10 mouse cellular contexts compared by ENCODE assay signal in the genomic region with DNA sequence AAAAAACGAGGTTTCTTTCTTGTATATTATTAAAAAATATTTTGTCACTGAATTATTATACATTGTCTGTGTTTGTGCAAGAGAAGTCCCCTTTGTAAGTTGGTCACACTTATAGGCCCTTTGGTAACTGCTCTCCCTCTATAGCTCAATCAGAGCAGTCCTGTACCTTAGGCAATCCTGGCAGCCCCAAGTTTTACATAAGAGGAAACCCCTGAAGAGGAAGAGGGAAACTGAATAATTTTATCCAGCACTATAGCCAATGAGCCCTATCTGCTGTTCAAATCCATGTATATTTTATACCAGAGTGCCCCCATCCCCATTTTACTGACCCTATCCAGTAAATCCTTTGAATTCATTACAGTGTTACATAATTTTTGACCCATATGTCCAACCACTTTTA. TPM values are rescaled to one million over a fixed set of nuclear protein-coding genes. Genes with fewer than 3 reads are reported as not detected.
DNase-seq lines count a peak whose midpoint lies in the region; ATAC-seq lines count a peak whose summit lies in the region.
"Had no signal": no experiment of that assay in that cellular context is flagged by ENCODE, and none has a peak within 500 bp of the region (broad histone marks: within the 10 kb centered on the region; RNA-seq: fewer than 3 reads in every experiment).

No protein-coding gene starts in this region.

- H3K27ac ChIP-seq in heart, embryonic 15.5 days = peak overlapping the region; percentile 70
- no peak overlapping the region for H3K27ac ChIP-seq in forebrain, embryonic 11.5 days (ENCODE audit: low read depth, low read length)
- H3K27ac ChIP-seq in liver, embryonic 13.5 days = no peak overlapping the region

- peak overlapping the region; percentile 51; the same call in 1 of the 2 replicates for H3K9ac ChIP-seq in heart, embryonic 15.5 days
- peak overlapping the region; percentile 12; the same call in 1 of the 2 replicates for H3K9ac ChIP-seq in forebrain, embryonic 11.5 days (ENCODE audit: low read length)
- H3K9ac ChIP-seq in liver, embryonic 13.5 days = no peak overlapping the region

- no peaks in the 10 kb centered on the region for H3K9me3 ChIP-seq in heart, embryonic 15.5 days (replicated peaks)
- no peaks in the 10 kb centered on the region for H3K9me3 ChIP-seq in forebrain, embryonic 11.5 days (ENCODE audit: control insufficient read depth, low read length)
- no peaks in the 10 kb centered on the region for H3K9me3 ChIP-seq in liver, embryonic 13.5 days (replicated peaks)

- no peaks in the 10 kb centered on the region for H3K27me3 ChIP-seq in heart, embryonic 15.5 days
- no peaks in the 10 kb centered on the region for H3K27me3 ChIP-seq in forebrain, embryonic 11.5 days (ENCODE audit: control insufficient read depth, insufficient read depth, low read length)
- H3K27me3 ChIP-seq in liver, embryonic 13.5 days = no peaks in the 10 kb centered on the region
- H3K27me3 ChIP-seq: CH12.LX had no signal

- ATAC-seq in heart, embryonic 15.5 days (replicated peaks; ENCODE audit: insufficient number of reproducible peaks, insufficient read depth, low FRiP score, low read depth) = no peak
- ATAC-seq in forebrain, embryonic 11.5 days (replicated peaks; ENCODE audit: low FRiP score) = no peak
- ATAC-seq in liver, embryonic 13.5 days (ENCODE audit: low read depth) = no peak
- no peak for ATAC-seq in CD4-positive, CD25-positive, alpha-beta regulatory T cell, adult 4 months
- no peak for ATAC-seq in megakaryocyte-erythroid progenitor cell, adult 5-6 weeks (replicated peaks; ENCODE audit: low FRiP score, low TSS enrichment, poor library complexity, severe bottlenecking)

- peaks cover 29% of the 10 kb centered on the region for H3K4me1 ChIP-seq in heart, embryonic 15.5 days (replicated peaks)
- H3K4me1 ChIP-seq in forebrain, embryonic 11.5 days (replicated peaks; ENCODE audit: control insufficient read depth, insufficient read depth, low read length) = peaks cover 3% of the 10 kb centered on the region; the same call in 1 of the 2 replicates
- peaks cover 17% of the 10 kb centered on the region for H3K4me1 ChIP-seq in liver, embryonic 13.5 days (replicated peaks)

- H3K36me3 ChIP-seq in heart, embryonic 15.5 days = no peaks in the 10 kb centered on the region
- no peaks in the 10 kb centered on the region for H3K36me3 ChIP-seq in forebrain, embryonic 11.5 days (ENCODE audit: control insufficient read depth, insufficient read depth, low read length)
- H3K36me3 ChIP-seq in liver, embryonic 13.5 days = no peaks in the 10 kb centered on the region

- no peak for DNase-seq in heart, postnatal 4 days
- DNase-seq in 416B (ENCODE audit: low read depth) = peak; percentile 67
- DNase-seq in forebrain, embryonic 11.5 days (ENCODE audit: low spot score) = no peak
- no peak for DNase-seq in liver, embryonic 13.5 days
- no peak for DNase-seq in urinary bladder, adult 2 months (ENCODE audit: low spot score)
- DNase-seq: right cerebral cortex, postnatal 14 days had no signal

- H3K4me3 ChIP-seq in heart, embryonic 15.5 days = peak overlapping the region; percentile 25
- H3K4me3 ChIP-seq in forebrain, embryonic 11.5 days (ENCODE audit: low read depth, low read length) = 0 out of 2 replicates have a peak overlapping the region, but pooled peaks have one; percentile 0
- peak overlapping the region; percentile 21; the same call in 1 of the 2 replicates for H3K4me3 ChIP-seq in liver, embryonic 13.5 days (replicated peaks)

- peak overlapping the region; percentile 53 for H3K4me2 ChIP-seq in heart, embryonic 15.5 days
- peak overlapping the region; percentile 34 for H3K4me2 ChIP-seq in forebrain, embryonic 11.5 days (ENCODE audit: low read depth, low read length, severe bottlenecking)
- H3K4me2 ChIP-seq in liver, embryonic 13.5 days = peak overlapping the region; percentile 26

- 28% methylated on average over 1 of the region's 1 CpGs for WGBS in heart, embryonic 15.5 days
- 4% methylated on average over 1 of the region's 1 CpGs for WGBS in forebrain, embryonic 11.5 days
- WGBS in liver, embryonic 13.5 days (ENCODE audit: insufficient replicate concordance) = 25% methylated on average over 1 of the region's 1 CpGs

RNA-seq across cellular contexts. Expression of gene Qk, which starts 1.4 kb away (rescaled TPM):
- polyA plus RNA-seq in heart, embryonic 15.5 days (2015; fragmentation: Nextera tagmentation; extraction: Ambion mirVana) = 34.3 and 43.3 TPM in 2 replicates
- 100 to 1,000 TPM; 588 to 671 TPM for total RNA-seq in heart, postnatal 4 days (2021)
- polyA plus RNA-seq in forebrain, embryonic 11.5 days (2014; fragmentation: Nextera tagmentation; extraction: Ambion mirVana) = 64.6 and 66.1 TPM in 2 replicates
- polyA plus RNA-seq in liver, embryonic 13.5 days (2015; fragmentation: Nextera tagmentation; extraction: Ambion mirVana) = 7.6 and 9.1 TPM in 2 replicates
- polyA plus RNA-seq in urinary bladder, adult 2 months (2012; rRNA removed) = 74.0 and 86.9 TPM in 2 replicates
- 10 to 100 TPM in 1 of 2 experiments, 1 to 10 TPM in 1; 9.8 to 16.3 TPM for polyA plus RNA-seq in CD4-positive, CD25-positive, alpha-beta regulatory T cell, adult 4 months (2017; shearing (Covaris generic))
- 78.7 and 96.3 TPM in 2 replicates for total RNA-seq in megakaryocyte-erythroid progenitor cell, adult 5-6 weeks (2014; fragmentation: Nextera tagmentation)
- 57.6 and 59.9 TPM in 2 replicates for total RNA-seq in megakaryocyte-erythroid progenitor cell, adult 5-6 weeks (2017)
